Mouse (Mus musculus): ENCODE results near the gene F3.
"Not testable (repeated sequence)": the region's sequence is repeated elsewhere in the genome, so short reads cannot be mapped to it uniquely, and the experiment has no call there.

DNA sequence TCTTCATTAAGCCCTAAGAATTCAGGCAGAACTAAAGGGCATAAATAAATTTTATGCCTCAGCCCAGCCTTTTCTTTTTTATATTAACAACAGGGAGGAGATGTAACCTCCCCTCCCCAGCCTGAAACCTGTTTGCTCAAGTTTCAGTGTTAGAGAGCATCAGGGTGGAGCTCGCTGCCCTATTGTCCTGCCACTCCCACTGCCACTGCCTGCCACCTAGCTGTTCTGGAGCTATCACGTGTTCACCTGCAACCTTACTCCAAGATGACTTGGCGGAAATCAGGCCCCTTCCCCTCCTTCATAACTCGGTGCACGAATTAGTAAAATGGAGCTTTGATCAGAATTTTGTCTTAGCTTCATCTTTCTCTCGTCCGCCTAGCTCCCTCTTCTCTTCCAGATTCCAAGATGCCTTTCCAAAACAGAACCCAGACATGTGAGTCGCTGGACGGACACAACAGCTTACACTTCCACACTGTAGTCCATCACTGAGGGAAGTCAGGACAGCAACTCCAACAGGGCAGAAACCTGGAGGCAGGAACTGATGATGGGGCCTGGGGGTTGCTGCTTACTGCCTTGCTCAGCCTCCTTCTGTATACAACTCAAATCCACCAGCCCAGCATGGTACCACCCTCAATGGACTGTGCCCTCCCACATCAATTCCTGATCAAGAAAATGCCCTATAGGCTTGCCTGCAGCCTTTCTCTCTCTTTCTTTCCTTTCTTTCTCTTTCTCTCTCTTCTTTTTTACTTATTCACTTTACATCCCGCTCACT lies 31.2 kb downstream of the F3 start:
- not testable (repeated sequence) for TF ChIP-seq E2F4 (IDR thresholded peaks at IDR 0.05; ENCODE audit: borderline replicate concordance, low read depth, low read length); RCOR1 (IDR thresholded peaks at IDR 0.05; ENCODE audit: low read depth, low read length); MAX (IDR thresholded peaks at IDR 0.05; ENCODE audit: low read length); CTCF (IDR thresholded peaks at IDR 0.05 in 2 of 3, conservative IDR thresholded peaks at IDR 0.05 in 1 of 3; ENCODE audit: control insufficient read depth in 1 of 3, insufficient read depth in 1 of 3, low read depth in 2 of 3, low read length in 3 of 3, poor library complexity in 1 of 3, severe bottlenecking in 1 of 3); HCFC1 (IDR thresholded peaks at IDR 0.05; ENCODE audit: low read depth, low read length); TCF12 (IDR thresholded peaks at IDR 0.05; ENCODE audit: low read depth, low read length); GATA1 (IDR thresholded peaks at IDR 0.05; ENCODE audit: low read depth, low read length); POLR2A (IDR thresholded peaks at IDR 0.05; ENCODE audit: control insufficient read depth in 1 of 2, insufficient read depth in 1 of 2, low read depth in 1 of 2, low read length in 2 of 2, poor library complexity in 1 of 2); ZNF384 (IDR thresholded peaks at IDR 0.05; ENCODE audit: low read depth, low read length)

Data from MEL (cell line).